Mouse (Mus musculus) E14TG2a.4 (cell line): ENCODE data around the gene Gtf3c6.

Experiments used
- CTCF ChIP-seq: conservative IDR thresholded peaks from 2 replicates; pipeline ENCODE4 v1.5.1; 2014; ENCODE audit warnings: low read length
- NANOG ChIP-seq: IDR thresholded peaks from 2 replicates; pipeline ENCODE4 v1.6.1; 2014; ENCODE audit warnings: borderline replicate concordance, low read length, mixed read lengths
- POU5F1 ChIP-seq: IDR thresholded peaks from 2 replicates; pipeline ENCODE4 v1.6.1; 2014; ENCODE audit warnings: low read length, borderline replicate concordance

DNA sequence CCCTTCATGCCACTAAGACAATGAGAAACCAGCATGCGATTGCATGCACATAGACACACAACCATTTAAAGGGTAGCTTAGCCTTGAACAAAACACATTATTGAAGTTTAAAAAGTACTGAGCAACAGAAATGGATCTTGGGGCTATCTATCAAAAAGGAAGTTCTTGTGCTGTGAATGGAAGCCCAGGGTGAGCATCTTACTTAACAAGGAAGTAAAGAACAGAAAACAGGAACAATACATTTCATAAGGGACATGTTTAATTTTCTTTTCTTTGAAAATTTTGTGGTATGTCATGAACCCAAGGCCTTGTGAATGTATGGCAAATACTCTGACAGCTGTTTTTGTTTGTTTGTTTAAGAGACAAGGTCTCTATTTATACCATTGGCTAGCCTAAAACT is 28.2 kb downstream of the Gtf3c6 start:
- TF ChIP-seq POU5F1 (no peak), CTCF (no peak), NANOG (no peak)
